Mouse (Mus musculus) spleen, adult 2 months (tissue): ENCODE data around the gene Klhl23.

Source experiments
- CTCF ChIP-seq: fragments of 200-500 bp; IDR thresholded peaks from 2 replicates; pipeline ENCODE4 v1.5.1; 2011; ENCODE audit warnings: mild to moderate bottlenecking, inconsistent platforms; ENCODE audit not compliant: insufficient read depth, insufficient read length, insufficient replicate concordance; ENCODE audit errors: extremely low read depth
- POLR2A ChIP-seq: fragments of 200-500 bp; IDR thresholded peaks from 2 replicates; pipeline ENCODE4 v1.6.1; 2011; ENCODE audit warnings: low read depth, low read length, inconsistent platforms

GRCm38 (mm10) chr2:69820201-69820600 is 1.5 kb upstream of the Klhl23 start:
- TF ChIP-seq POLR2A = no peak
- TF ChIP-seq CTCF = no peak
